Mouse (Mus musculus): ENCODE measurements around the gene Gstk1. TPM values are rescaled to one million over a fixed set of nuclear protein-coding genes. Genes with fewer than 3 reads are reported as not detected.

Gene Gstk1
- total and polyA plus RNA-seq, 2 experiments from 2014 or later: 23.6 to 32.4 TPM

DNA sequence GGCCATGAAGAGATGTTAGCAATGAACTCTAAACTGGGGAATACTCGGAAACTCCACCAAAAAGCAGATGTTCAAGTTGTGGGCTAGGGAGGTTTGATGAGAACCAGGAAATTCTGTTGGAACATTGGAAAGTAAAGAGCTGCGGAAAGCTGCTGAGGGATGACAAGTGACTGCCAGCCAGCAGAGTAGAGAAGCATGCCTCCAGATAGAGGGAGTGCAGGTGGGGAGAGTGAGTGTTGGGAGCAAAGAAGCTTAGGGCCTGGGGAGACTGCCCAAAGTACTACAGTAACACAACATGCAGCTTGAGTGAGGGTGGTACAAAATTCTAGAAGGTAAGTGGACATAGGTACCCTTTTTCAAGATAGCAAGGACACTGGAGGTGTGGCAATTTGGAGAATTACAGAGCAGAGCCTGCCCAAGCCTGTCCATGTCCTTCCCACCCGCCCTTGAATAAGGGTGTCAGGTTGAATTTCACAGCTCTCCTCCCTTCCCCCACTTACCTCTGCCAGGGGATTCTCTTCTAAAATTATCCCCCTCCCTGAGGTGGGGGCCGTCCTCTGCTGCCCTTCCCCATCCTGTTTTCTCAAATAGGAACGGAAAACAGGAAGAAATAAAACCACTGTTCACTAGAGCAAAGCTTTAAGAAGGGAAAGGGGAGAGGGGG is 37.3 kb downstream of the Gstk1 start:
- Histone ChIP-seq H3K9ac (replicated peaks; ENCODE audit: low read depth, low read length) (no peak overlapping the region), H3K4me2 (ENCODE audit: low read depth, low read length) (no peak overlapping the region), H3K4me1 (ENCODE audit: control insufficient read depth, insufficient read depth) (peaks cover 5% of the 10 kb centered on the region; the same call in 1 of the 2 replicates), H3K27ac (ENCODE audit: low read depth) (peak overlapping the region; percentile 35; the same call in 1 of the 2 replicates), H3K9me3 (replicated peaks; ENCODE audit: control insufficient read depth, low read length) (no peaks in the 10 kb centered on the region), H3K4me3 (ENCODE audit: low read depth, low read length) (no peak overlapping the region), H3K36me3 (replicated peaks; ENCODE audit: control insufficient read depth, insufficient read depth, low read length) (peaks cover 54% of the 10 kb centered on the region), H3K27me3 (ENCODE audit: control insufficient read depth, insufficient read depth, low read length) (no peaks in the 10 kb centered on the region)
- no peak for TF ChIP-seq CTCF (IDR thresholded peaks at IDR 0.05; ENCODE audit: low read depth)
- TF ChIP-seq EP300 (IDR thresholded peaks at IDR 0.05; ENCODE audit: low read depth): no peak
- DNase-seq (ENCODE audit: low spot score) (peak; percentile 13), ATAC-seq (ENCODE audit: insufficient read depth, low read depth) (peak; percentile 66)
- 41% methylated on average over 5 of the region's 5 CpGs for WGBS

DNA sequence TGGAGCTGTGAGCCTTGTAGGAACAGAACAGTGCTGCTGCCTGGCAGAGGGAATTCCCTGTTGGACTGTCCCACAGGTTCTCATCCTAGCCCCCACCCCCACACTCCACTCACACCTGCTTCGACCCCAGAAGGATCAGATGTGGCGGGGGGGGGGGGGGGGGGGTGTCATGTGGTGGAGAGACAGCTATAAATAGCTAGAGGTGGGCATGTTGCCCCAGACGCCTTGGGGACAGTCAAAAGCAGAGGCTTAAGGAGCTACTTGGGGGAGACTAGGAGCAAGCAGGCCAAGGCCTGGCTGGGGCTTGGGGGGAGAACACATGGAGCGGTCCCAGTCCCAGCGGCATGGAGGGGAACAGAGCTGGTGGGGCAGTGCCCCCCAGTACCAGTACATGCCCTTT is 40.7 kb downstream of the Gstk1 start, which contains the start of gene Clcn1:
Gene Clcn1, plus strand, starts transcription at position 238 of the 400 bp plus-strand sequence.
- no peak for DNase-seq (ENCODE audit: low spot score)

DNA sequence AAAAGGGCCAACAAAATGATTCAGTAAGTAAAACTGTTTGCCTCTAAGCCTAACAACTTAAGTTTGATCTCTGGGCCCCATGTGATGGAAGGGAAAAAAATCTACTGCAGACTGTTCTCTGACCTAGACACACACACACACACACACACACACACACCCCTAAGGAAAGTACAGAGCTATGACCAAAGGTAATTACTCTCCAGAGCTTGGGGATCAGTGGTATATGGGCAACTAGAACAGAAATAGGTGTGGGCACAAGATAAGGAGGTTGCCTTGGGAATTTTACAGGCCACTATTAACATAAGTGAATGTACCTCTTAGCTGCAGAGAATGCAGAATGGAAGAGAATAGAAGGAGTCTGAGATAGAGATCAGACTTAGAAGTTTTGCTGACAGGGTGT is 41.8 kb downstream of the Gstk1 start:
- Histone ChIP-seq H3K4me3 (ENCODE audit: low read depth, low read length) (no peak overlapping the region), H3K9me3 (replicated peaks; ENCODE audit: control insufficient read depth, low read length) (no peaks in the 10 kb centered on the region), H3K36me3 (replicated peaks; ENCODE audit: control insufficient read depth, insufficient read depth, low read length) (peaks cover 14% of the 10 kb centered on the region), H3K27me3 (ENCODE audit: control insufficient read depth, insufficient read depth, low read length) (no peaks in the 10 kb centered on the region), H3K9ac (replicated peaks; ENCODE audit: low read depth, low read length) (no peak overlapping the region), H3K4me1 (ENCODE audit: control insufficient read depth, insufficient read depth) (peaks cover 5% of the 10 kb centered on the region; the same call in 1 of the 2 replicates), H3K4me2 (ENCODE audit: low read depth, low read length) (no peak overlapping the region), H3K27ac (ENCODE audit: low read depth) (no peak overlapping the region)
- no peak for DNase-seq (ENCODE audit: low spot score)
- TF ChIP-seq EP300 (IDR thresholded peaks at IDR 0.05; ENCODE audit: low read depth): no peak
- no peak for TF ChIP-seq CTCF (IDR thresholded peaks at IDR 0.05; ENCODE audit: low read depth)
- ATAC-seq (ENCODE audit: insufficient read depth, low read depth): no peak

More for the DNA sequence above, 40.7 kb downstream of the Gstk1 start, which contains the start of gene Clcn1:
- H3K27me3 ChIP-seq (ENCODE audit: control insufficient read depth, insufficient read depth, low read length): no peaks in the 10 kb centered on the region
- no peak within 1 kb of the TSS for H3K27ac ChIP-seq (ENCODE audit: low read depth)
- WGBS: 51% methylated on average over 4 of the region's 5 CpGs
- peaks cover 5% of the 10 kb centered on the region; the same call in 1 of the 2 replicates for H3K4me1 ChIP-seq (ENCODE audit: control insufficient read depth, insufficient read depth)
- H3K9me3 ChIP-seq (replicated peaks; ENCODE audit: control insufficient read depth, low read length): no peaks in the 10 kb centered on the region
- H3K36me3 ChIP-seq (replicated peaks; ENCODE audit: control insufficient read depth, insufficient read depth, low read length): peaks cover 23% of the 10 kb centered on the region
- no peak within 1 kb of the TSS for H3K9ac ChIP-seq (replicated peaks; ENCODE audit: low read depth, low read length)
- TF ChIP-seq EP300 (IDR thresholded peaks at IDR 0.05; ENCODE audit: low read depth) (no peak), CTCF (IDR thresholded peaks at IDR 0.05; ENCODE audit: low read depth) (no peak)
- no peak within 1 kb of the TSS for H3K4me2 ChIP-seq (ENCODE audit: low read depth, low read length)
- ATAC-seq (ENCODE audit: insufficient read depth, low read depth): no peak; the same call in 1 of the 2 replicates
- H3K4me3 ChIP-seq (ENCODE audit: low read depth, low read length): no peak within 1 kb of the TSS

DNA sequence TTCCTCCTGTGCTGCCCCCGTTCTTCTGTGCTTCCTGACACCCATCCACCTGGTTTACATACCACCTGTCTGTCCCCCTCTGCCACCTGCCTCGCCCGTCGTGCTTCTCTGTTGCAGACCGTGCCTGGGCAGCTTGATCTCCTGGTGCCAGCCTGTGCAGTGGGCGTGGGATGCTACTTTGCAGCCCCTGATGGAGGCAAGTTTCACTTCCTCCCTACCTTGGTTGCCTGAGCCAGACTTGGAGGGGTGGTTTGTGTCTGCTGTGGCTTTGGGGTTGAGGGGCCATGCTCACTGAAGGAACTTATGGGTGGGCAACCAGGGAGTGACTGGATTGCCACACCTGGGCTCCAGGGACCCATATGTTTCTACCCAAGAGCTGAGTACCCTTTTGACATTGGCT is 47.6 kb downstream of the Gstk1 start:
- 92% methylated on average over 6 of the region's 6 CpGs for WGBS
- no peak for TF ChIP-seq CTCF (IDR thresholded peaks at IDR 0.05; ENCODE audit: low read depth)
- no peak for TF ChIP-seq EP300 (IDR thresholded peaks at IDR 0.05; ENCODE audit: low read depth)

DNA sequence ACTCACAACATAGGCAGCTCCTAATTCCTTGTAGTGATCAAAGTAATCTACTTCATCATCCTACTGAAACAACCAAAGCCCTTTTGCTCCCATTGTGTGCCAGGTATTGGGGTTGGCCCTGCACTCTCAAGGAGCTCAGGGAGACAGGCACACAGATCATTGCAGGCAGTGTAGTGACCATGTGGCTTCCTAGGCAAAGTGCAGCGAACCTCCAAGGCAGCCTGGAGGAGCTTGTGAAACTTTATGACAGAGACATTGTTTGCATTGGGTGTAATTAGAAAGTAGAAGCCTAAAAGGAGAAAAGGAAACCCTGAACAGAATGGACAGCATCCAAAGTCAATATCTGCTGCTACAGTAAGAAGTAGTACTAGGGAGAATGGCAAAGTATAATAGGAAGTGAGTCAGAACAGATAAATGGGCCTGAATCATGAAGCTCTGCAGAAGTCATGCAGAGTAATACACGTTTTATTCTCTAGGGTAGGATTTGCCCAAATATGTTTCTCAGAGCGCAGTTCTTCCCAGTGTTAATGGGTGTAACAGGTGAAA is 49.9 kb downstream of the Gstk1 start:
- no peaks in the 10 kb centered on the region for H3K27me3 ChIP-seq (ENCODE audit: control insufficient read depth, insufficient read depth, low read length)
- no peak overlapping the region for H3K4me3 ChIP-seq (ENCODE audit: low read depth, low read length)
- no peak overlapping the region for H3K9ac ChIP-seq (replicated peaks; ENCODE audit: low read depth, low read length)
- ATAC-seq (ENCODE audit: insufficient read depth, low read depth) (no peak; the same call in 1 of the 2 replicates), DNase-seq (ENCODE audit: low spot score) (peak; percentile 47)
- no peaks in the 10 kb centered on the region for H3K9me3 ChIP-seq (replicated peaks; ENCODE audit: control insufficient read depth, low read length)
- H3K4me1 ChIP-seq (ENCODE audit: control insufficient read depth, insufficient read depth): peaks cover 4% of the 10 kb centered on the region; the same call in 1 of the 2 replicates
- no peak overlapping the region for H3K4me2 ChIP-seq (ENCODE audit: low read depth, low read length)
- no peak overlapping the region for H3K27ac ChIP-seq (ENCODE audit: low read depth)
- 48% methylated on average over 3 of the region's 3 CpGs for WGBS
- H3K36me3 ChIP-seq (replicated peaks; ENCODE audit: control insufficient read depth, insufficient read depth, low read length): no peaks in the 10 kb centered on the region
- TF ChIP-seq EP300 (IDR thresholded peaks at IDR 0.05; ENCODE audit: low read depth) (no peak), CTCF (IDR thresholded peaks at IDR 0.05; ENCODE audit: low read depth) (no peak)

More for the DNA sequence above, 47.6 kb downstream of the Gstk1 start:
- H3K9me3 ChIP-seq (replicated peaks; ENCODE audit: control insufficient read depth, low read length): no peaks in the 10 kb centered on the region
- H3K4me3 ChIP-seq (ENCODE audit: low read depth, low read length): no peak overlapping the region
- peaks cover 4% of the 10 kb centered on the region; the same call in 1 of the 2 replicates for H3K4me1 ChIP-seq (ENCODE audit: control insufficient read depth, insufficient read depth)
- H3K4me2 ChIP-seq (ENCODE audit: low read depth, low read length): no peak overlapping the region
- no peak overlapping the region for H3K9ac ChIP-seq (replicated peaks; ENCODE audit: low read depth, low read length)
- H3K36me3 ChIP-seq (replicated peaks; ENCODE audit: control insufficient read depth, insufficient read depth, low read length): no peaks in the 10 kb centered on the region
- DNase-seq (ENCODE audit: low spot score): no peak
- no peaks in the 10 kb centered on the region for H3K27me3 ChIP-seq (ENCODE audit: control insufficient read depth, insufficient read depth, low read length)
- no peak overlapping the region for H3K27ac ChIP-seq (ENCODE audit: low read depth)
- ATAC-seq (ENCODE audit: insufficient read depth, low read depth): no peak

All from heart, postnatal 0 days (tissue).